Mouse (Mus musculus): Measurements from ENCODE around the gene Vasn.

Vasn gene

DNA sequence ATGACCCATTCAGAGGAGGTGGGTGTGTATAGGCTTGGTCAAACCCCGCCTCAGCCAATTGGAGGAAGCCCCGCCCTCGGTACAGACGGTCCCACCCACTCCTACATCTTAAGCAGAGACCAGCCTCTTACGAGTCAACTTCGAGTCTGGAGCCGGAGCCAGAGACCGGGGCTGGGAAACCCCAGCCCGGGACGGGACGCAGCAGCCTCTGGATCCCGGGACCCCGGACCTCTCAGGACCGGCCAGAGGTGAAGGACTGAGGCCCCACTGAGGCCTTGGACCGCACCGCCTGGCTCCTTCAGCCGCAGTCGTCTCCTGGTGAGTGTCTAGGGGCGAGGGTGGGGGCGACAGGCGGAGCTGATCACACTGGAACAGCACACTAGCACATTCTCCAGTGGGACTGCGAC is at the start of gene Vasn, which contains the start of gene Dnaja3:
Vasn (plus strand) TSS at position 111 of the 407 bp plus-strand sequence.
Dnaja3 (plus strand) TSS at position 159 of the 407 bp plus-strand sequence.
- in situ Hi-C loops (cut with MboI, MseI): no loop called here

DNA sequence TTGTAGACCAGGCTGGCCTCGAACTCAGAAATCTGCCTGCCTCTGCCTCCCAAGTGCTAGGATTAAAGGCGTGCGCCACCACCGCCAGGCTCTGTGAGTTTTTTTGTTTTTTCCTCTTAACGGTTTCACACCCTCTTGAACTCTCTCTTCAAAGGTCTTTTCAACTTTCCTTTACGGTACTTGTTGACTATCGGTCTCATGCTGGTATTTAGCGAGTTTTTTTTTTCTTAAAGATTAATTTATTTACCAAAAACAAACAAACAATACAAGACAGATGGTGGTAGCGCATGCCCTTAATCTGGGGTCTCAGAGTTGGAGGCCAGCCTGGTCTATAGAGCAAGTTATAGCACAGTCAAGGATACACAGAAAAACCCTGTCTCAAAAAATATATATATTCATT is 49.5 kb upstream of the Vasn start:
- in situ Hi-C loops (cut with MboI, MseI): no loop called here

DNA sequence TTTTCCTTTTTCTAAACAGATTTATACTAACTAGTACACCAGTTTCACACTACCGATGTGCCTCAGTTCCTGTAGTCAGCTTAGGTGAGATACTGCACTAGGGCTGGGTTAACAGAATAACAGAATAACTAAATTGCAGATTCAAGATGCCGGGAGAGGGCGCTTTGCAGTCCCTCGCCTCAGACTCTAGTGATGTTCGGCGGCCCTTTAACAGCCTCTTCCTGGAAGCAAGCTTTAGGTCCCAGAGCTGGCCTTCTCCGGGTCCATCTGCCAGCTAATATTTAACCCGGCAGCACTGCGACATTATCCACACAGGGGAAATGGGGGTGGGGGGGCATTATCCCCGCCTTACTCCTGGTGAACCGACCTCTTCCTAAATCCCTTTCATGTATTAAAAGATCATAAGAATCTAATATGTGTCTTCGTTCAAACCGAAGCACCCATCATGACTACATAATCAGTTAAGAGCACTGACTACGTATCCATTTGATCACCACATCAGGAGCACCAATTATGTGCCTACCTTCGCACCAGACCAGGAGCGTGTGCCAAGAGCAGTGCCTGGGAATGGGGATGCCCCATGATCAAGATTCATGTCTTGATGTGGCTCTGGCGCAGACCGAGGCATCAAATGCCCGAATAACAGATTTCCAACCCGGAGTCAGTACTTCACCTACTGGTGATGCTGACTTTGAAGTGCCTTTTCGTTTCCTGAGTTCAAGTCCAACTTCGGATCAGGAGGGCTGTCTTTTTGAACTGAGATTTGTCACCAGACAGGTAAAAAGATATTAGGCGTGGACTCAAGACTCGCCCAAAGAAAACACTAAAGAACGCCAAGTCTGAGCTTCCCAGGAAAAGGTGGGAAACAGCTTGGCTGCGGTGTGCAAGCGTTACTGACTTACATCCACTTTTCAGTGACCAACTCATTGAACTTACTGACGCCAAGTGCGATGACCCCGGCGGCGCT is 46.5 kb upstream of the Vasn start:
- in situ Hi-C loops (cut with MboI, MseI): no loop called here

DNA sequence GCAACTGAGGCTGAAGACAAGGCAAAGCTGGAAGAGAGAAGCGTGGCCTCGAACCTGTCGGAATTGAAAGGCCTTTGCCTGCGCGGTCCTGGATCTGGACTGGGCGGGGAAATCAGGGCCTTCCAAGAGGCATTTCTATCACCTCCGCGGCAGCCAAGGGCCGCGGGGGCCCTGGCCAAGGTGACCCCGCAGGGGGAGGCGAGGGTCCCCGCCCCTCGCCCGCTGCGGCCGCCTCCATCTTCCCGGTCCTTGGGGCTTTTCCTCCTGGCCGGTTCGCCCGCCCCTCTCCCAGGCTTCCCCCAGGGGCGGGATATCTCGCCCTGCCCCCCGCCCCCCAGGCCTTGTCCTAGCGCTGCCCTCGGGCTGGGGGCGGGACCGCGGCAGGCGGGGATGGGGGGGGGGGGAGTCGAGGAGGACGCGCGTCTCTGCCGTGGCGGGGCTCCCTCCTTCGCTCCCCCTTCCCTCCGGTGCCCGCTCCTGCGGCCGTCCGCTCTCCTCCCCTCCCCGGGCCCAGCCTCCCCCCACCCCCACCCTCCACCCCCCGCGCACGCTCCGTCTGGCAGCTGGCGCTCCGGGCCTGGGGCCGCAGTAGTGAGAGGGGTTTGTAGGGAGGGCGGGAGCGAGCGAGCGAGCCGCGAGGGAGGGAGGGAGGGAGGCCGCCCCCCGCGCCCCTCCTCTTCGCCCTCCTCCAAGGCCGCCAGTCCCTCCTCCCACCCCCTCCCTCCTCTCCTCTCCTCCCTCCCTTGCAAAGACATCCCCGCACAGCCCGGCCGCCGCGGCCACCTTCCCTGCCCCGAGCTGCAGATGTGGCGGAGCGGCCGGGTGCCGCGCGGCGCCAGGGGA is 45.5 kb upstream of the Vasn start, which contains the start of gene Glis2:
Glis2 (plus strand) TSS at position 743 of the 843 bp plus-strand sequence.
- in situ Hi-C loops (cut with MboI, MseI): no loop called here

DNA sequence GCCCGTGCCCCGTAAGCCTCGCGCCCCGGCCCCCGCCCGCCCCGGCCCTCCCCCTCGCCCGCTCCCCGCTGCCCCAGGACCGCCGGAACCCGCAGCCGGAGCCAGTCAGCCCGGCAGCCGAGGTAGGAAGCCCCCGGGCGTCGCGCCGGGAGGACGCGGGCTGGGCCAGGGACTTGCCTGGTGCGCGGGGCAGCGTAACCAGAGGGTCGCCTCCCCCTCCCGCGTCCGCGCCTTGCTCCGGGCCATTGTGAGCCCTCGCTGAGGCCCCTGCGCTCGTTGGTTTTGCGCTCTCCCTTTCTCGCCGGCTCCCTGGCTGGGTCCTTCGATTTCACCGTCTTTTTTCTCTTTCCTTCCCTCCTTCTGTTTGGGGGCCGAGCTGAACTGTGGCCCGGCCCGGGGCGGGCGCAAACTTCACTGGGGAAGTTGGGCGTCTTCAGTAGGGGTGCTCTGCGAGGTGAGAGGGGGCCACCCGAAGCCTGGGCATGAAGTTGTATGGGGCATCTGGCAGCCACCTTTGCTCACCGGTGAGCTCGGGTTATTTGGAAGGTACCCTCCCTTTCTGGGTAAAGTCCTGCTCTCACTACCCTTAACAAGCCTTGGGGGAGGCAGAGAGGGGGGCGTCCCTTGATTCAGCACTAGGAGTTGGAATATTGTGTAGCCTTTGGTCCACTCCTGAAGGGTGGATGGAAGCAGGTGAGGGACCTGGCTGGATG is 44.8 kb upstream of the Vasn start:
- in situ Hi-C loops (cut with MboI, MseI): no loop called here

DNA sequence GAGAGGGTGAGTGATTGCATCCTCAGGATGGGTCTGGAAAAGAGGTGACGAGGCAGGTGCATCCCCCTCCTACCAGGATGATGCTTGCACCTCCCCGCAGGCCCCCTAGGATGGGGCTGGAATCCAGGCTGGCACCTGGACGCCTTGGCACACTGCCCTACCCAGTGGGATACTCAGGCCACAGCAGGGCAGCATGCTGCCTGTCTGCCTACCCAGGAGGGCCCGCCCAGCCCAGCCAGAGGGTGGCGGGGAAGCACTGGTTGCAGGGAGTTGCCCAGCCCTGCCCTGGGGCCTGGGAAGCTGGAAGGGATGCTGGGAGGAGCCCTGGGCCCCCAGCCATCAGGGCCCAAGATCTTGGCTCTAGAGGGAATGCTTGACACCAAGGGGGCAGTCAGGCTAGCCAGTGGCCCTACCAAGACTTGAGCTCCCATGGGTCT is 44.2 kb upstream of the Vasn start:
- in situ Hi-C loops (cut with MboI, MseI): no loop called here

DNA sequence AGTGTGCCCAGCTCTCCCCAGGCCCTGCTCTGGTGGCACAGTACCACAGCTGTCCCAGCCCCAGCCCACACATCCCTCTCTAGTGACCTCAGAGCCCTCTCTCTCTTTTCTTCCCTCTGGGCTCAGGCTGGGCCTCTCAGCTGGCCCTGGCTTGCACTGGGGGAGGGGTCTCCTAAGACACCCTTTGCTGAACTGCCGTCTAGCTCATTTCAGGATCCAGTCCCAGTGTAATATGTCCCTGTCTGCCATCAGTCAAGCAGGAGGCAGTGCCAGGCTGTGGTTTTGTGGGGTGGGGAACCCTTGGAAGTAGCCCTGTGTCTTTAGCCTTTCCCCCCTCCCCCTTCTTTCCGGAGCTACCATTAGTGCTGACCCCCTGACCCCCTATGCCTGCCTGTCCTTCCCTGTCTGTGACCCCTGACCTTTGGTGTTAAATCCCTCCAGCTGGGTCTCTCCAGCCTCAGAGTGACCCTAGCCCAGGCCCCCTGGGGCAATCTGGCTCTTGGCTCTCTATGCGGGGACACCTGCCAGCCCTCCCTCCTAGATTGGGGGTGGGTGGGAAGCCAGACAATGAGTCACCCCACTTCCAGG is 43.5 kb upstream of the Vasn start:
- in situ Hi-C loops (cut with MboI, MseI): no loop called here

DNA sequence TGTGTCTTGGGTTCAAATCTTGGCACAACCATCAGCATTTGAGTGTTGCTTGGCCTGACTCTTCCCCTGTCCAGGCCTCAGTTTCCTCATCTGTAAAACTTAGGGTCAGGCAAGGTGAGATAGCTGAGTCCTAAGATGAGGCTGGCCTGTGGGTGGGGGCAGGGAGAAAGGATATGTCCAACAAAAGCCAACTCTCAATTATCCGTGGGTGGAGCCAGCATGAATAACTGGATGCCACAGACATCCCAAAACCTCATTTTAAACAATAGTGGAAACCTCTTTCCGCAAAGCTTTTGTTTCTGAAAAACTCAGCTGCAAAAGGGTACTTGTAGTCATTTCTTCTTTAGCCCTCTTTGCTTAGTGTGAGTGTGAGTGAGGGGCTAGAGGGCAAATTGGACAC is 42.9 kb upstream of the Vasn start:
- in situ Hi-C loops (cut with MboI, MseI): no loop called here

DNA sequence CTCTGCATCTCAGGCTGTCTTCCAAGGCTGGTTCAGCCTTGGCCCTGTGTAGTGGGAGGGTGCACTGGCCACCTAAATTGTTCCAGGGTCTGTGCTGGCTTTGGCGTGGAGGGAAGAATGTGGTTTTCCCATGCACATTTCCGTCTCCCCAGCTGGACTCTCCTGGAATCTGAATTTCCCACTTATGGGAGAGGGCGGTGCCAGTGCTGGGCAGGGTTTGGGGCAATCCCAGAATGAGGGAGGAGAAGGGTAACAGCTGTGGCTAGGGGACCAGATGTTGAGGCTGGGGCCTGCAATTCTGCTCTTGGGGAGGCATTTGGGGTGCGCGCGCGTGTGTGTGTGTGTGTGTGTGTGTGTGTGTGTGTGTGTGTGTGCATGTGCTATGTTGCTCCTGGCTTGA is 42.4 kb upstream of the Vasn start:
- in situ Hi-C loops (cut with MboI, MseI): no loop called here

DNA sequence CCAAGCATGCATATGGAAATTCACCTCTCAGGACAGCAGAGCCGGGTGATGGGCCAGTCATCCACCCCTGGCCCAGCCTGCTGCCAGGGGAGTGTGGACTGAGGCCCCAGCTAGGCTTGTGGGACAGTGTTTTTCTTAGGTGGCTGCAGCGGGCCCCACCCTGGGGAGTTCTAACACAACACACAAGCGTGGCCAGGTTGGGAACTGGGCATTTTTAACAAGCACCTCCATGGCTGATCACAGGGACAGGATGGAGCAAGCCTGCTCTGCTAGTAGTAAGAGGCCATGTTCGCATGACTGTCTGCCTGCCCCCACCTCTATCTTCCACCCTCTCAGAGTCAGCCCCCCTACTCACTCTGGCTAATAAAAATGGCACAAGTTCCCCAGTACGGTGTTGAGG is 41.7 kb upstream of the Vasn start:
- in situ Hi-C loops (cut with MboI, MseI): no loop called here

DNA sequence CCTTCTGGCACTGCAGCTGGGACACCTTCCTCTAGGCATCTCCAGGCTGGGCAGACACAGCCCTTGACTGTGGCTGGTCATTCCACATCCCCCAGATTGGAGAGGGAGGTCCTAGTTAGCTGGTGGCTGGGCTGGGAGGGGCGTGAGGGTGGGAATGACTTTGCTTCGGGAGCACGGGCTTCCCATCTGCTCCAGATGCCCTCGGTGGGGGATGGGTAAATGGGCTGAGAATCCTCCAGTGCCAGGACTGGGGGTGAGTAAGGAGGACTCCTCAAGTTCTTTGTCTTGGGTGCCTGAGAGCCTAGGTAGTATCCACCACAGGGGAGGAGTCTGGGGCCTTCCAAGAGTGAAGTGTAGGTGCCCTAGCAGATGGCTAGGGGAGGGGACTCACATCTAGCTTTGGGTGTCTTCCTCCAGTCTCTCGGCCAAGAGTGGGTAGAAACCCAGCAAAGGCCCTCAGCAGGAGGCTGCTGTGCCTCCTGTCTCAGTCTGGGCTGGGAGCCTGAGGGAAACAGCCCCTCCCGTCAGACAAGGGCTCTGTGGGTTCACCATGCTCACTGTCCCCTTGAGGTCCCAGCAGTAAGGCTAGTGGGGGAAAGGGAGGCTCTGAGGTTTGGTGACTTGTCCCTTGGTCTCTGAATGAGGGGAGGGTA is 40.7 kb upstream of the Vasn start:
- in situ Hi-C loops (cut with MboI, MseI): no loop called here

DNA sequence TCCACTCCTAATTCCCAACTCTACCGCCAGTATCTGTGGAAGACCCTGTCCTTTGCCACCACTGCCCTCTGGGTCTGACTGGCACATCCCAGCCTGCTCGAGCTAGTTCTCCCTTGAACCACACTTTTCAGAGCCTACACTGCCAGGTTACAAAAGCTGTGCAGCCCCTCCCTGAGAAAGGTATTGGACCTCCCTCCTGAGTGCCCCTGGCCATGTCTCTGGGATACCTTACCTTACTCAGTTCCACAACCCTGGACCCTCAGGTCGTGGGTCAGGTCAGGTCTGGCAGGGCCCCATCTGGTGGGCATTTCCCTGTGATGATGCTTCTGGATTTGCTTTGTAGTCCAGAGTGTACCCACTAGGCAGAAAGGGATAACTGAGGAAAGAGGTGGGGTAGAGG is 40.1 kb upstream of the Vasn start:
- in situ Hi-C loops (cut with MboI, MseI): no loop called here

DNA sequence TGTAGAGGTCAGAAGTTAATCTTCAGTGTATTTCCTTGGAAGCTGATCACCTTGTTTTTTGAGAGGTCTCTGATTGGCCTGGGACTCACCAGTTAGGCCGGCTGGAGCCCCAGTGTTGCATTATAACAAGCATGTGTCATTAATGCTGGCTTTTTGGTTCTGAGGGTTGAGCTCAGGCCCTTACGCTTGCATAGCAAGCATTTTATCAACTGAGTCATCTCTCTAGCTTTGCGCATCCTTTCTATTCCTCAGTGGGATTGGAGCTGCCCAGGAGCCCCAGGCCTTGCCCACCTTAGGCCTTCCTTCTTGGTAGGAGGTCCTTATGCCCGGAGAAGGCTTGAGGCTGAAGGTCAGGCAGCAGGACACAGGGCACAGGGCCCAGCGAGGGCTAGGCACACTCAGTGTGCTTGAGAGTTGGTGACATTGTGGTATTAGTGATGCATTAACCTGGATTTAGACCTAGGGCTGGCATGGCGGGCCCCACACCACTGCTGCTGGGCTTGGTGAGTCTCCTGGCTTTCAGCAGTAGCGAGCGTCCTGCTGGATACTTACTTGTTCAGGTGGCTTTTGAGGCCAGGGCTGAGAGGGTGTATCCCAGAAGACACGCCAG is 38.9 kb upstream of the Vasn start:
- in situ Hi-C loops (cut with MboI, MseI): no loop called here

DNA sequence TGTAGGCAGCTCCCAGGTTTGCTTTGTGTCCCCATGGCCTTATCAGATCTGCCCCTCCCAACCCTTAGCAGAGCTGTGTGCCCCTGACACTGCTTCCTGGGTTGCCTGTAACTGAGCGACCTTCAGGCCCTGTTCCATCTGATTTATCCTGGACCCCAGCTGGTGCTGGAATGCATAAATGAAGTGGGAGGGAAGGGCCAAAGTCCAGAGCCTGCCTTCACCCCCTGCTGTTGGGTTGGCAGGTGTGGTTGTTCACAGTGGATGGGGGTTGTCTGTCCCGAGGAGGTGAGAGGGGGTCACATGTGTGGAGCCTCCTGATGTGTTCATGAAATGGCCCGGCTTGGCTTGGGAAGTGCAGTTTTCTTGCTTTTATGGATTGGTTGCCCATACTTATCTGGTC is 37.6 kb upstream of the Vasn start:
- in situ Hi-C loops (cut with MboI, MseI): no loop called here

DNA sequence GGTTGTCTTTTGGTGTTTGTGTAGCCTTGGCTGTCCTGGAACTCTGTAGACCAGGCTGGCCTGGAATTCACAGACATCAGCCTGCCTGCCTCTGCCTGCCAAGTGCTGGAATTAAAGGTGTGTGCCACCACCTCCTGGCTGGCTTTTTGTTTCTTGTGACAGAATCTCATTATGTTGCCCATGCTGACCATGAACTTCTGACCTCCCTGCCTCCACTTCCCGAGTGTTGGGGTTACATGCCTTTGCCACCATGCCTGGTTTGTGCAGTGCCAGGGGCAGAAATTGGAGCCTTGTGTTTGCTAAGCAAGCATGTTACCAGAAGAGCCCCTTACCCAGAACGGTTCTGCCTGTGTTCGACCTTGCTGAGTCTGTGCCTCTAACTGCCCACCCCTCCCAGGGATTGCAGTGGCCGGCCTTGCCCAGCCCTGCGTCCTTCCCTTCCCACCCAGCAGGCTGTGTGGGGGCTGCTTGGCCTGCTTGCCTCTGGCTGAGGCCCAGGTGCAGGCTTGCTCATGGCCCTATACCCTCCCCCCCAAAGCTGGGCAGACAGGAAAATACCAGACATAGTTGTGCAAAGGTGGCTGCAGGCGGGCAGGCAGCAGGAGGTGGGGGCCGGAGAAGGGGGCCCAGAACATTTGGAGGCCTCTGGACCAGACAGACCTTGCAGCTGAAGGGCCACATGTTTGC is 36.8 kb upstream of the Vasn start:
- in situ Hi-C loops (cut with MboI, MseI): no loop called here

DNA sequence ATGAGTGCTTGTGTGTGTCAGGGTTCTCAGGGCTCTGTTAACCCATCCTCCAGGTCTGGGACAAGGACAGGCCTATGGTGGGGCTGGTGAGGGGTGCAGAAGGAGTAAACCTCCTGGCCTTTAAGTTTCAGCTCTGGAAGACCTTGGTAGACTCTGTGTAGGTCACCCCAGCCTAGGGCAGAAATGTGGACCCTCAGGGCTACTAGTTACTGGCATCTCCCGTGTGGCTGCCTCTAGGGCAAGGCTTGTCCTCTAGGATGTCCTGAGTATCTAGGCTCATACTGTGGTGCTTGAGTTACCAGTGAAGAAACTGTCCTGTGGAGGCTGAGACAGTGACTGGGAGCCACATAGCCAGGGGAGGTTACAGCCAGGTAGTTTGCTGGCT is 36.3 kb upstream of the Vasn start:
- in situ Hi-C loops (cut with MboI, MseI): no loop called here

DNA sequence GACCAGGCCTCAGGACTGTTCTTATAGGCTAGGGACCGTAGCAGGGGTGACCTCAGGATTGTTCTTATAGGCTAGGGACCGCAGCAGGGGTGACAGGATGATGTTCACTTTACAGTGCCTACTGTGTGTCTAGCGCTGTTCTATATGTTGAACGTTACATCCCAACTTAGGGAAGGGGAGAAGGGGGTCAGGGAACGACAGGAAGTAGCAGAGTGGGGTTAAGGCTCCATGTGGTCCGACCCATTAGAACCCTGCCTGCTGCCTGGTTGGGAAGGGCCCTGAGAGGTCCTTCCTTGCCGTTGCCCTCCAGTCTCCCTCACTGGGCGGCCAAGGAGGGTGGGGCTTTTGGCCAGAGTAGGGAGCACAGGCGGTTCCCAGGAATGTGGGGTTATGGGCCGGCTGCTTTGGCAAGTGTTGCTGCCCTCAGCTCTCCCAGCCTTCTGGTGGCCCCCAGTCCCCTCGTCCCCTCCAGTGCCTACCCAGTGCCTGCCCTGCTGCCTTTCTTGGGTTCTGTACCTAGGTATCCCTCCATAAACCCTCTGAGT is 35.4 kb upstream of the Vasn start:
- in situ Hi-C loops (cut with MboI, MseI): no loop called here

DNA sequence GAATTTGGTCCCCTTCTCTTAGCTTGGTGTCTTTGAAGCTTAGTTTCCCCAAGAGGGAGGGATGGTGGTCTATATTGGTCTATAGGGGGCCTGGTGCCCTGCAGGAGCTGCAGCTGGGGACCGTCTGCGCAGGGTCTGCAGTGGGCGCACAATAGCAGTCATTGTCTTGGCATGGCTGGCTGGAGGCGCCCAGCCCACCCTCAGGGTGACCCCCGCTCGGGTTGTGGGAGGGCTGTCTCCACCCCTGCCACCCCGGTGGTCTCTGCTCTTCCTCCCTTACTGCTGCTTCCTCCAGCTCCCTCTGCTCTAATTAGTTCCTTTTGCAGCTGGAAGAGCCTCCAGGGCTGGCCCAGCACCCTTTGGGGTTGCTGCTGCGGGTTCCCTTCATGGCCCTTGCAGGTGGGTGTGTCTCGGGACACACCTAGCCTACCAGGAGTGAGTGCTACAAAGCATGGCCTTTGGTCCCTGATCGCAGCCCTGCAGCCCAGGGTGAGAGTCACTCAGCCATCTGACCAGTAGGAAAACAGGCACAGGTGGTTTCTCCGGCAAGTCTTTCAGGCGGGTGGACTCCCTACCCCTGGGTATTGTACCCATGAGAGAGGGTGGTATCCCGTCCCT is 34.1 kb upstream of the Vasn start:
- in situ Hi-C loops (cut with MboI, MseI): loop anchor here (5.0 kb wide), 1 partner anchor 123 kb away; no protein-coding TSS in a partner anchor
